Mouse (Mus musculus) embryo, embryonic 10.5 days (tissue): Measurements from ENCODE around the gene BC004004.
"Not testable (repeated sequence)": the region's sequence is repeated elsewhere in the genome, so short reads cannot be mapped to it uniquely, and the experiment has no call there.

Experiments used
- DNase-seq: peaks from one replicate; pipeline ENCODE4 v3.0.0-alpha.2; 2015; ENCODE audit warnings: low spot score

The BC004004 gene

DNA sequence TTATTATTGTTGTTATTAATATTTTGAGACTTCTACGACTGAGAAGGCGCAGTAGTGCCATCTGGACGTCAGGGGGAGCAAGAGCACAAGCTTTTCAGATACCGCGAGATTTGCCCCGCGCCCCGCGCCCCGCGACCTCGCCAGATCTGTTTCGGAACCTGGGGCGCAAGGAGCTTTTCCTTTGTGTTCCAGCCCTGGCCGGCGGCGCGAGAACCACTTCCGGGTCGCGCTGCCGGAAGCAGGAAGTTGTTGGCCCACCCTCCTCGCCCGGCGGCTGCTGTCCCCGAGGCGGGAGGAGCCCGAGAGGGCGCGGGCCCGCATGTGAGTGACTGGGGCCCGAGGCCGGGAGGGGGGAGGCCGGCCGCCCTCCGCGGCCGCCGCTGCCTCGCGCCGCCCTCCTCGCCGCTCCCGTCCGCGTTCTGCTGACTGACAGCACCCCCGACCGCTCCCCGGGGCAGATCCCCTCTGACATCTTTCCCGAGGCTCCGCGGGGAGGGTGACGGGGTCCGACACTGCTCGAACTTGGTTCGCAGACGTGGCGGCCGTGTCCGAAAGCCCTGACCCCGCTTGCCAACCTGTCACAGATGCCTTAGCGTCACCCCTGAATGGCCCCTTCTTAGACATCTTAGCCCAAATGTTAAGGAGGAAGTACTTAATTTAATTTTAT, at the start of gene BC004004:
TSS of gene BC004004 (plus strand) at position 107 of the 667 bp plus-strand sequence.
- DNase-seq, result peak; percentile 96

DNA sequence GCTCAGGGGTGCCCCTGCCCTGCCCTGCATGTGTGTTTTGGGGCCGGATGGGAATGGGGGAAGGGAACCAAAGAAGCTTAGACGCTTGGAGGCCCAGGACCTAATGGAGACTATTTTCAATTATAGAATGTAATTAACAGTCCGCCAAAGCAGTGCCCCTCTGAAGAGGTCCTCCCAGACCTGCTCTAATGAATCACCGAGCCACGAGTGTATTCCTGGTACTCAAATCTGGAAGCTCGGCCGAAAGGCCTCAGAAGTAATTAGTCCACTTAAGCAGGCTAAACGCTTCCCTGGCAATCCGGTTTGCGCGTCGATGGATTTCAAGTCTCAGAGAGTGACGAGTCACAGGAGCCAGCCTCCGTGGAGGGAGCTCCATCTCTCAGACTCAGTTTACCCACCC, 48.0 kb upstream of the BC004004 start:
- no peak for DNase-seq

DNA sequence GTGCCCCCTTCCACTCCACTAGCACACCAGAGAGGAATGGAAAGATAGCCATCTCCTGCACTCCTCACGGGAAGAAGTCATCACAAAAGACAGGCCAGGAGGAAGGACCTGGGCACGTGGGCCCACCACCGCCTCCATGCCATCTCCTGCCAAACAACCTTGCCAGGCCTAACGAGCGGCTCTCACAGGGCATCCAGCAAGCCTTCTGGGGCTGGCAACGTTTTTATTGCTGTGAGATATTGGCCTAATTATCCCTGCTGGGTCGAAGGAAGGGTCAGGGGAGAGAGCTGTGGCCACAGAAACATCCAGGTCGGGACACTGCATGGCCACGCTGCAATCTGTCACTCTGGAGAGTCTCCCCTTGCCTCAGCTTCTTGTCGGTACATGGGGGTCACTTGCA, 37.5 kb upstream of the BC004004 start:
- DNase-seq, result no peak

DNA sequence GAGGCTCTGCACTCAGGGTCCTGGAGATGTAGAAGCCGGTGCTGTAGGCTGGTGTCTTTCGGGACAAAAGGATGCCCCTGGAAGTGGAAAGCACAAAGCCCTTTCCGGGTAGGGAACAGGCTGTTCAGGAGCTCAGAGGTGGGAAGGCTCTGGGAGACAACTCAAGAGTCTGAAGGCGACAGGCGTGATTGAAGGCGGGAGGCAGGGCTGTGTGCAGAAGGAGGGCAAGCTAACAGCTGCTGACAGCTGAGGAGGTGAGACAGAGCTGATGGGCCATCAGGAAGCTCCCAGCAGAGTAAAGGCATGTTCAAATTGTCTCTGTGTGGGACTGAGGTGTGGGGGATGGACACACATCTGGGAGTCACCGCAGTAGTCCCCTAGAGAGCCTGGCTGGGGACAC, 32.5 kb upstream of the BC004004 start:
- DNase-seq, result no peak

DNA sequence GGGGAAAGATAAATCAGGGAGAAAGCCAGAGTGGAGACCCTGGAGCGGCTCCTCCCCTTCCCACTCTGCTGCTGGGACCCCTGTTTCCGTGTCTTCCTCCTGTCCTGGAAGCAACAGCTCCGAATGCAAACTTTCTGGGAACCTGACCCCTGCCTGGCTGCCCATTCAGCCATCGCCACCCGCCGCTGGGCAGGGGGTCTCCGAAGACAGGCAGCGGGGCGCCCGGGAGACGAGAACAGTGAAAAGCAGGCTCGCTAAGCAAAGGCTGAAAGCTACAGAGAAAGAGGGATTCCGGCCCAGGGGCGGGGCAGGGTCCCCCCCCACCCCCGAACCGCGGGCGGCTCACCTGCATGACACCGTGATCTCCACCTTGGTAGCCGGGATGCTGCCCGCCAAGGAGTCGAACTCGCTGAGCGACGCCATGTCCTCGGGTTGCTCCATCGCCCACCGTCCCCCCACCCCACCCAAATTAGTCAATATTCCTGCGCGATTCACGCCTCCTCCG, 31.3 kb upstream of the BC004004 start:
- DNase-seq, result peak; percentile 35

DNA sequence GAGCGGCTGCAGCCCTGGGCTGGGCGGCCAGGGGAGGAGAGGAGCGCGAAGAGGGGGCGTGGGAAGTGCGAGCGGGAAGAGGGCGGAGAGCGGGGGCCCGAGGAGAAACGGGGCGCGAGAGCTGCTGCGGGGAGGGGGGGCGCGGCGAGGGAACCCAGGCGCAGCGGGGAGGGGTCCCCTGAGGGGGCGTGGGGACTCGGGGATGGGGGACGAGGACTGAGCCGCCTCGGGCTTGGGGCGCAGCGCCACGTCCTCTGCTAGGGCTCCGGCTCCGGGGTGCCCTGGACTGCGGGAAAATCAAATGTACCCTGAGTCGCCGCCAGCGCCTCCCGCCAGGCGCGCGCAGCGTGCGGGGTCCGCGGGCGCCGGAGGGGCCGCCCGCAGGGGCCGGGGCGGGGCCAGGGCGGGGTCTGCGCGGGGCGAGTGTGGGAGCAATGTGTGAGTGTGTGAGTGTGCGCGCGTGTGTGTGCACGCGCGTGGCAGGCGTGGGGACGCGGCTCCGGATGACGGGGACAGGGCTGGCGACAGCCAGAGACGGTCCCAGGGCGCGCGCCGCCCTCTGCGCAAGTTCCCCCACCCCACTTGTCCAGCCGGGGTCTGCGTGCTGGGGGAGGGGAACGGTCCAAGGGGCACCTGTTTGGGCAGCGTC, 30.7 kb upstream of the BC004004 start, which contains the start of gene Cpne5:
TSS of gene Cpne5 (minus strand) at position 396 of the 649 bp plus-strand sequence.
- DNase-seq, result peak; percentile 35

DNA sequence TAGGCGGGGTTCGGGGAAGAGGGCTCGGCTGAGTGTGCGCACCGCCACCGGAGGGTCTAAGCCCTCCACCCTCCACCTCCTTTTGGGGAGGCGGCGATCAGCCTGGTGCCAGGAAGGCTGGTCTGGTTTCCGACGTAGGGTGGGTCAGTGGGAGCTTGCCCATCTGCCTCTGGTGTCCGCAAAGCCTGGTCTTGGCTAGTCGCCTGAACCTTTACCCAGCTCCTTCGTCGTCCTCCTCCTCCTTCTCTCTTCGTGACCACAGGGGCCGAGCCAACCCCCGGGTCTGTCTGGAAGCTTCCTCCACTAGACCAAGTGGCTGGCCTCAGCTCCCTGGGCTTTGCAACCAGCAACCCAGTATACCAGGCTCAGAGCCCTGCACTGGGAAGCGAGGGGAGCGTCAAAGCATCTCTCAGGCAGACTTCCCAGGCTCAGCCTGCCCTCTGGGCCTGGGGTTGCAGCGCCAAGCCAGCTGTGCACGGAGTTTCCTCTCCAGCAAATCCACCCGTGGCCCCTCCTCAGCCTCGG, 30.1 kb upstream of the BC004004 start:
- no peak for DNase-seq

DNA sequence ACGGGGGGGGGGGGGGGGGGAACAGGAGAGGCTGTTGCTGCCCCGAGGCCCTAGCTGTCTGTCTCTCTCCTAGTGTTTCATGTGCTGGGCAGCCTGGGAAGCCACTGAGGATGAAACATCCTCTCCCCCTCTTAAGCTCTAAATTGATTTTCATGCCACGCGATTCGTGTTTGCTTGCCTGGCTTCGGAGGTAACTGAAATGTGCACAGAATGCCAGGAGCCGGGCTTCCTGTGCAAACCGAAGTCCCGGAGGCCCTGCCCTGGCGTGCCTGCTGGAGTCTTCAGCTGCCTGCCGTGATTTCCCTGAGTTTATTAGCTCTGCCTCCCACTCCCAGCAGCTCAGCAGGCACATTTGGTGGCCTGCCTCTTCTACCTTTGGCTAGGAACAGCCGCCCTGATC, 23.7 kb upstream of the BC004004 start:
- DNase-seq, result no peak

DNA sequence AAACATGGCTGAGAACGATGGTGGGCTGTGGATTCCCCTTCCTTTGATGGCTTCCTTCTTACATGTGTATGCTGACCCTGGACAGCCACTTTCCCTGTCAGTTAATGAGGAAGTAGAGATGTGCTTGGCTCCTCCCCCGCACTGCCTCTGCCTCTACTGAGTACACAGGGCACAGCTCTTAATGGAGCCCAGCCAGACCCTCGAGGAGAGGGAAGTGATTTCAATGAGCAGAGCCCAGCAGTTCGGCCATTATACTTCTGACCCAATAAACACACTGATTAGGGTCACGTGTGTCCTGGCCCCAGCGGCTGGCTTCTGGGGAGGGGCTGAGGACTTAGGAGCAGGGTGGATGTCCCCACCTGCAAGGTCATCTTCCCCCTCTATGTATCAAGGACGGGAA, 22.9 kb upstream of the BC004004 start:
- DNase-seq, result peak; percentile 44

DNA sequence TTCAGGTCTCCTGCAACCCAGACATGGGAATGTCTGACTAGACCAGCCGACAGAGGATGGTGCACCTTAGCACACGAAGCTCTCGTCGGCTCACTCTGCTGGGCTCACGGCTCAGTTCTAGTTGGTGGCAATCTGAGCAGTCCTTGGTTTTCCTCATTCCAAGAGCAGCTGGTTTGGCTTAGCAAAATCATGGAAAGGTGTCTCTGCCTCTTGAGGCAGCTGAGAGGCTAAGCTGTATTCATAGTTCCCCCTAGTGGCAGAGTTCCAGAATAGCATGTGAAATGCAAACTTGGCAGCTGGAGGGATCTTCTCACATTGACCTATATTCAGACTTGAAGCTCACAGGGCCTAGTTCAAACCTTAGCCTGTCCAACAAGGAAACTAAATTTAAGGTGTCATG, 22.0 kb upstream of the BC004004 start:
- peak; percentile 93 for DNase-seq

DNA sequence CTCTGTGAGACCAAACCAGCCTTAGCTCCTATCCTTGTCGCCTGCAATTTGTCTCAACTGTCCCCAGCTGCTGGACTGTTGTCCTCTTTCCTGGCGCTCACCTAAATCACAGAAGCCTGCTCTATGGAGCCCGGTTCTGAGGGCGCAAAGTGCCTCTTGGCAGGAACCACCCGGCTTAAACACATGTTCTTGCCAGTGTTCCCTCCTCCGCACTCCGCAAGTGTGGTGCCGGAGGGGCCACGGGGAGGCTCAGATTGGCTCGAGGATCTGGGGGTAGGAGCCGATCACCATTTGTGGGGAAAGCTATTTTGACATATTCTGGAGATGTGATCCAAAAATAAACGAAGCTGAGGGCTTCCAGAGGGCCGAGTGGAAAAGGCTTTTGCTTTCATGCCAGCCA, 20.7 kb upstream of the BC004004 start:
- no peak for DNase-seq

DNA sequence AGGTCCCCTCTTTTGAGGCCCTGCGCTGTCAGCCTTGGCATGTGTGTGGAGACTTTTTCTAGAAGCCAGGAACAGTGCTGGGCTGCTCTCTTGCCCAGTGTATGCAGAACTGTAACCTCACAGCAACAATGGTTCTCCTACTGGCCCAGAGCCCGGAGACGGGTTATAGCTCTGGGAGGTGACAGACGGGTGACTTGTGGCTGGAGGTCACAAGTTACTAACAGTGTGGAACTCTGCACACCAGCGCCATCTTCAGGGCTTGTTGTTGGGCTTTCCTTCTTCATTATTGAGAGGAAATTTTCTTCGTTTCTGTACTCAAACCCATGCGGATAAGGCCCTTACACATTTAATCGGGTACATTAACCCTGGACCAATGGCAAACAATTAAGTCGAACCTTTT, 19.1 kb upstream of the BC004004 start:
- peak; percentile 58 for DNase-seq

DNA sequence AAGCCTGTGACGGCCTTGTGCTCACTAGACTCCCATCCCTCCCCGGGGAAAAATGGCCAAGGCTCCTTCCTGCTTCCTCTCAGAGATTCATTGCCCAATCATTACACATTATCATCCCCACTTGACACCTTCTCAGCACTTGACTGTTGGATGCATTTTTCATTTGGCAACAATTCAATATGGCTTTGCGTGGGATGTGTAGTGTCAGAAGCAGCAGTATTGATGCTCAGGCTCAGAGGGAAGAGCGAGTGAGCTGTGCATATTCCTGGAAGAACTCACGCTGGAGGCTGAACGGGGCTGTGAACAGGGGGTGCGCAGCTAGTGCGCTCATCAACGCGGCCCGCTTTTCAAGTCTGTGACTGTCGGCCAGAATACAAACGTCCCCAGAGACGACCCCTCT, 17.6 kb upstream of the BC004004 start:
- not testable (repeated sequence) for DNase-seq

DNA sequence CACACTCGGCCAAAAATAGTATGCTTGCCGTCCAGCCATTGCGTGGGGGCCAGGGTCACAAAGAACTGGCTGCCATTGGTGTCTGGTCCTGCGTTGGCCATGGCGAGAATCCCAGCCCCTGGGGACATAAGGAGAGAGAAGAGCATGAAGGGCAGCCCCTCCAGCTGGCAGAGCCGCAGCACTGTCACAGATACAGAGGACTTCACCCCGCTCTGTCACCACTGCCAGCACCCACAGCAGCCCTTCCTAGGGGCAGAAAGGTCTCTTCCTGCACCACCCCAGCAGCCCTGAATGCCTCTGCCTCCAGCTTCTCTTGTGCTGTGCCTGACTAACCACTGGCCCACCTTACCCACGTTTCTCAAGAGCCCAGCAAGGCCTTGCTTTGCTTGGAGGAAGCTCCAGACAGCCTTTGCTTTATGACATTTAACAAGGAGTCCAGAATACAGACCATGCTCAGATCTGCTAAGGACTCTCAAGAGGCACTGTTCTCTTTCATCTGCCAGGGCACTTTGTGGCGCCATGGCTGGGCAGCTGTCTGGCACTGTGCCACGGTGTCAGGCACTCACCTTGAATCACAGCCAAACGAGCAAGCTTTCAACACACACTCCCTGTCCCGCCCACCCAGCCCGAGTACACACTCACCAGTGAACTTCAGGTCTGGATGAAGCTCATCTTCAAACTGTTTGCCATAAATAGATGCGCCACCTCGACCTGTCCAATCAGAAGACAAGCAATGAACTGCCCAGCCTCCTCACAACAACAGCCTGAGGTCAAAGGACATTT, 16.8 kb upstream of the BC004004 start:
- no peak for DNase-seq

DNA sequence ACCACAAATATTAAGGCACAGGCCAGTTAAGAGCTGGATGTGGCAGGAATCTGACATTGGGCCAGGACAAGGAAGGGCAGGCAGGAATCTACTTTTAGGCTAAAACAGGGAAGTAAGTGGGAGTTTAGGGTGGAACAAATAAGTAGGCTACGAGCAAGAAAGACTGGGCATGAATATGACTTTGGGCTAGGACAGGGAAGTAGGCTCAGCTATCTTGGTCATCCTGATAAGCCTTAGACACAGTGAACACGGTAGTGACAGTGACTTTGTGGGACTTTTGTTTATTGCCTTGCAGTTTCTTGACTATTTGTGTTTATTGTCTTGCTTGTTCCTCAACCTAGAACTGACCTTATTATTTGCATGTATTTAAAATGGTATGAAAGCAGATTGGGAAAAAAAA, 15.4 kb upstream of the BC004004 start:
- DNase-seq, result no peak

DNA sequence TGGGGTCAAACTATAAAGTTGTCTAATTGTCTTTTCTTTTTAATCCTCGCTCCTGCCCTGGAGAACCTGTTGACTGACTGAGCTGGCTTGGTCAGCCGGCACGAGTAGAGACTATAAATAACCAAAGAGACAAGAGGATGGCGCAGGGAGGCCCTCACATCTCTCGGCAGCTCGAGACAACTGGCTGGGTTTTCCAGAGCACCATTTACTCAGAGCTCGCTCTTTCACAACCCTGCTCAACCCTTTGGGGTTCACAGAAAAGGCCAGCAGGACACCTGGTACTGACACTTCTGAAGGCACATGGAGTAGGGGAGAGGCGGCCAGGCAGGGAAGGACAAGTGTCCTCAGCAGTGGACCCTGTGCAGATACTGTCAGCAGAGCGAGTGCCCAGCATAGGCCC, 14.9 kb upstream of the BC004004 start:
- DNase-seq, result no peak

DNA sequence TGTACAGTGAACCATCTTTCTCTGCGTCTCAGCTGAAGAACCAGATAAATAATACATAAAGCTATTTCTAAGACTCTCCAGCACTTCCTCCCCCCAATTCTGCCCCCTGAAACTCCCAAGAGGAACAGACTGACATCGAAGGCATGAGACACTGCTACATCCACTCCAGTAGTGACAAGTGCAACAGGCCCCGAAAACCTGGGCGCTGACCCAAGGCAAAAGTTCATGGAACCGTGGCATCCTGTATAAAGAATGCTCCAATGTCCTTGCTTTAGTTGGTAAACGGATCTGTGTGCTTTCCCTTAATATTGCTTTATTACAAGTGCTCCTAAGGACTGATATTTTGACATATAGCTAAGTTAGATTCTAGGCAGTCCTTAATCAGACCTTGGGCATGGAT, 13.8 kb upstream of the BC004004 start:
- not testable (repeated sequence) for DNase-seq

DNA sequence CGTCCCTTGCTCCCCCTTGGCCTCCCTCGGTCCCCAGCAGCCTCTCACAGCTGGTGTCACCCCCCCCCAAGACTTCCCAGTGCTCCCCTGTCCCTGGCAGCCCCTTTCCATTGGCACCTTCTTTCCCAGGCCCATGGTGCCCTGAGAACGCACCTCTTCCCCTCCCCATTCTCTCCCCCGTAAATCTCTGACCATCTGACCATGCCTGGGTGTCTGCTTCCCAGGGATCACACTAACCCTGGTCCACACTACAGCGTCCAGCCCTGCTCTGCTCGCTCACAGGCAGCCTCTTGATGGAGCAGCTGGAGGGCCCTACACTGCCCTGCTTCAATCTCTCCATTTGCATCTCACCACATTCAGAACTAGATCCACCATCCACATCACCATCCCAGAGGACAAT, 12.1 kb upstream of the BC004004 start:
- DNase-seq, result no peak

DNA sequence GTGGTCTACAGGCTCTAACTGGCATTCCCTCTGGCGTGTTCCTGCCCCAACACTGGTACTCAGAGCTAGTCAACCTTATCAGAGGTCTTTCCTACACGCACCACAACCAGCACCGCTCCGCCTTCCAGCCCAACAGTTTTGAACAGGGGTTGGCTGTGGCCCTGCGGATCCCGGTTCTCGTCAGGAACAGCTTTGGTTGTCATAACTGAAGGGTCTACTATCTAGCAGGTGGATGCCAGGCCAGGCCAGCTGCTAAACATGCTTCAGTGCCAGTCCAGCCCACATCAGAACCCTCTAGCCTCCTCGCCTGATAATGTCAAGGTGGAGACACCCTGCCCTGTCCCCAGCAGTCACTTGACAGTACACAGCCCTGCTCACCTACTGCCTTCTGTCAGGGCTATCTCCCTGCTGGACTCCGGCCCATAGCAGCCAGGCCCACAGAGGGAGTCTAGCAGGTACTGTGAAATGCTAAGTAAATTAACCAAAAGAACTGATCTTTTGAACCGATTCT, 11.5 kb upstream of the BC004004 start:
- DNase-seq, result no peak

DNA sequence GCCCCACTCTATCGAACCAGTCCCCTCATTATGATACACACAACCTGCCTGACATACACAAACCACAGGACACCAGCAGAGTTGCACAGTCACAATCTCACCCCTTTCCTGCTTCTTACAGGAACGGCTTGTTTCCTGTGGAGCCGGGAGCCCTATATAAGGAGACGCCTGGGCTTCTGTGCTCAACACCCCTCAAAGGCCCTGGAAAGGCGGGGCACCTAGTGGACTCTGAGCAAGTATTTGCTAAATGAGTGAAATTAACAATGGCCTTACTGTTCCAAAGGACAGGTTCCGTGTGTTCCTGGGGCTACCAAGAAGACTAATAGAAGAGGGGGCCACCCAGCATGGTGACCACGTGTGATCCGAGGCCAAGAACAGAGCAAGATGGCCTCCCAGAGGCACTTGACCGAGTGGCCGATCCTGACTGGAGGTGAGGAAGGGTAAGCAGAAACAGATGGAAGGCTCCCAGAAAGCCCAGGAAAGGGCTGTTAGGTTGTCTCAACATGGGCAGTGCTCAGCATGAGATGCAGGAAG, 10.5 kb upstream of the BC004004 start:
- no peak for DNase-seq

DNA sequence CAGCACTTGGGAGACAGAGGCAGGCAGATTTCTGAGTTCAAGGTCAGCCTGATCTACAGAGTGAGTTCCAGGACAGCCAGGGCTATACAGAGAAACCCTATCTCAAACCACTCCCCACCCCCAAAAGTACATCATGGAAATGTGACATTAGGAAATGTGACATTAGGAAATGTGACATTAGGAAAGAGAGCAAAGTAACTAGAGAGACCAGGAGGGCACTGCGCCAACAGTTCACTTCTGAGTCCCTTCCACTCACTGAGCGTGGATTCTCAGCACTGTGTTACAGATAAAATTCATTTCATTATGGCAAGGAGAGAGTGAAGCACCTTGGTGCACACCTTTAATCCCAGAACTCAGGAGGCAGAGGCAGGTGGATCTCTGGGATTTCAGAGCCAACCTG, 9.7 kb upstream of the BC004004 start:
- DNase-seq, result no peak

DNA sequence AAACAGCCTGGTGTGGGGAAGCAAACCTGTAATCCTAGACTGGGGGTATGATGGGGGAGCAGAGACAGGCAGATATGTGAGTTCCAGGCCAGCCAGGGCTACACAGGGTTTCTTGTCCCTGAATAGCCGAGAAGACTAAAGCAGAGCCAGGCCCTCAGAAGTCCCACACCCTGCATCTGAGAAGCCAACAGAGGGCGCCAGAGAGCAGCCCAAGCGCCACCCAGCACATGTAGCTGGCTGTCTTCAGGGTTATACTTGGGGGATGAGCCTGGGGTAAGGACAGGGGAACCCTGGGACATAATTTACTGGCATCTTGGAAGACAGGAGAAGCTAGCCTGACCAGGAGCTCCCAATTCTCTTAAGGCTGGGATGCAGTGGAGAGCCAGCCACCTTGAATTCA, 9.1 kb upstream of the BC004004 start:
- DNase-seq, result peak; percentile 85
